In genomic region chr11:117936202-117936601, GRCm38 (mm10) we compare ENCODE assay signal across 9 mouse cellular contexts. TPM values are rescaled to one million over a fixed set of nuclear protein-coding genes. Genes with fewer than 3 reads are reported as not detected.
DNase-seq lines count a peak whose midpoint lies in the region; ATAC-seq and TF ChIP-seq lines count a peak whose summit lies in the region.
"Had no signal": no experiment of that assay in that cellular context is flagged by ENCODE, and none has a peak within 500 bp of the region (broad histone marks: within the 10 kb centered on the region; RNA-seq: fewer than 3 reads in every experiment).

No protein-coding gene starts in this region.

- no peaks in the 10 kb centered on the region for H3K36me3 ChIP-seq in midbrain, embryonic 10.5 days
- H3K36me3 ChIP-seq in midbrain, embryonic 15.5 days (replicated peaks) = no peaks in the 10 kb centered on the region
- no peaks in the 10 kb centered on the region for H3K36me3 ChIP-seq in neural tube, embryonic 15.5 days

- ATAC-seq in midbrain, embryonic 15.5 days (replicated peaks) = no peak
- 0 out of 2 replicates have a peak, but pooled peaks have one; percentile 14 for ATAC-seq in megakaryocyte progenitor cell, adult 5-6 weeks (replicated peaks; ENCODE audit: poor library complexity)
- ATAC-seq in neural tube, embryonic 15.5 days (ENCODE audit: low FRiP score) = no peak

- H3K27me3 ChIP-seq in midbrain, embryonic 10.5 days (ENCODE audit: low read depth, poor library complexity, severe bottlenecking) = peaks cover 73% of the 10 kb centered on the region
- H3K27me3 ChIP-seq in midbrain, embryonic 15.5 days (replicated peaks) = peaks cover 6% of the 10 kb centered on the region; the same call in 1 of the 2 replicates
- peaks cover 8% of the 10 kb centered on the region; the same call in 1 of the 2 replicates for H3K27me3 ChIP-seq in neural tube, embryonic 15.5 days (replicated peaks)

- TF ChIP-seq CTCF in embryonic fibroblast, embryonic 13.5 days (IDR thresholded peaks at IDR 0.05; ENCODE audit: borderline replicate concordance, insufficient read depth, low read length) = no peak

- 57% methylated on average over 8 of the region's 8 CpGs for whole genome bisulfite sequencing in midbrain, embryonic 10.5 days
- WGBS in midbrain, embryonic 15.5 days = 43% methylated on average over 8 of the region's 8 CpGs
- 42% methylated on average over 8 of the region's 8 CpGs for WGBS in neural tube, embryonic 15.5 days

- no peak for TF ChIP-seq POLR2A in embryonic fibroblast, embryonic 13.5 days (IDR thresholded peaks at IDR 0.05; ENCODE audit: low read depth, low read length)

- H3K27ac ChIP-seq in midbrain, embryonic 10.5 days (replicated peaks) = peak overlapping the region; percentile 63
- no peak overlapping the region for H3K27ac ChIP-seq in midbrain, embryonic 15.5 days
- H3K27ac ChIP-seq in embryonic fibroblast, embryonic 13.5 days (ENCODE audit: insufficient read depth, low read length) = peak overlapping the region; percentile 70
- H3K27ac ChIP-seq in neural tube, embryonic 15.5 days (replicated peaks) = no peak overlapping the region
- H3K27ac ChIP-seq: macrophage had no signal

- no peak overlapping the region for H3K4me2 ChIP-seq in midbrain, embryonic 15.5 days
- H3K4me2 ChIP-seq in neural tube, embryonic 15.5 days = no peak overlapping the region

- no peaks in the 10 kb centered on the region for H3K9me3 ChIP-seq in midbrain, embryonic 10.5 days (replicated peaks)
- no peaks in the 10 kb centered on the region for H3K9me3 ChIP-seq in midbrain, embryonic 15.5 days
- H3K9me3 ChIP-seq in neural tube, embryonic 15.5 days (replicated peaks) = no peaks in the 10 kb centered on the region

- H3K4me1 ChIP-seq in midbrain, embryonic 10.5 days = peaks cover 94% of the 10 kb centered on the region
- peaks cover 35% of the 10 kb centered on the region for H3K4me1 ChIP-seq in midbrain, embryonic 15.5 days
- peaks cover 48% of the 10 kb centered on the region for H3K4me1 ChIP-seq in embryonic fibroblast, embryonic 13.5 days (ENCODE audit: control insufficient read depth, insufficient read depth, low read length)
- H3K4me1 ChIP-seq in neural tube, embryonic 15.5 days = peaks cover 68% of the 10 kb centered on the region

- no peak for DNase-seq in midbrain, embryonic 10.5 days (ENCODE audit: low spot score)
- DNase-seq in kidney, postnatal 14 days = peak; percentile 87
- no peak for DNase-seq in left cerebral cortex, adult 18-20 months (ENCODE audit: low spot score in 2 of 2)
- DNase-seq in right cerebral cortex, adult 2 months (ENCODE audit: low spot score in 2 of 2) = no peak

- H3K4me3 ChIP-seq in midbrain, embryonic 10.5 days = no peak overlapping the region
- no peak overlapping the region for H3K4me3 ChIP-seq in midbrain, embryonic 15.5 days
- no peak overlapping the region for H3K4me3 ChIP-seq in embryonic fibroblast, embryonic 13.5 days (ENCODE audit: insufficient read depth, low read length)
- no peak overlapping the region for H3K4me3 ChIP-seq in neural tube, embryonic 15.5 days (replicated peaks)

- H3K9ac ChIP-seq in midbrain, embryonic 15.5 days = no peak overlapping the region
- no peak overlapping the region for H3K9ac ChIP-seq in neural tube, embryonic 15.5 days (replicated peaks)

RNA-seq across cellular contexts. Expression of gene Socs3, which starts 33.6 kb away (rescaled TPM):
- polyA plus RNA-seq in midbrain, embryonic 10.5 days (2016; fragmentation: Nextera tagmentation; extraction: Ambion mirVana) = 14.1 and 14.3 TPM in 2 replicates
- 8.7 and 8.9 TPM in 2 replicates for polyA plus RNA-seq in midbrain, embryonic 15.5 days (2015; fragmentation: Nextera tagmentation; extraction: Ambion mirVana)
- 15.2 and 31.9 TPM in 2 replicates for polyA plus RNA-seq in embryonic fibroblast, embryonic 13.5 days (2011; ENCODE audit: insufficient read length, low read depth, missing spikeins)
- total RNA-seq in megakaryocyte progenitor cell, adult 5-6 weeks (2015) = 0.76 and 0.96 TPM in 2 replicates
- 0.79 and 1.1 TPM in 2 replicates for total RNA-seq in megakaryocyte progenitor cell, adult 5-6 weeks (2017)
- polyA plus RNA-seq in neural tube, embryonic 15.5 days (2015; fragmentation: Nextera tagmentation; extraction: Ambion mirVana) = 6.7 and 13.2 TPM in 2 replicates
- total RNA-seq in left cerebral cortex, adult 18-20 months (2021) = 1 to 10 TPM; 4.5 to 4.9 TPM

RNA-seq across cellular contexts. Expression of gene Pgs1, which starts 49.9 kb away (rescaled TPM):
- 45.0 and 46.3 TPM in 2 replicates for polyA plus RNA-seq in midbrain, embryonic 10.5 days (2016; fragmentation: Nextera tagmentation; extraction: Ambion mirVana)
- 62.5 and 63.5 TPM in 2 replicates for polyA plus RNA-seq in midbrain, embryonic 15.5 days (2015; fragmentation: Nextera tagmentation; extraction: Ambion mirVana)
- polyA plus RNA-seq in embryonic fibroblast, embryonic 13.5 days (2011; ENCODE audit: insufficient read length, low read depth, missing spikeins) = 29.5 and 33.4 TPM in 2 replicates
- total RNA-seq in megakaryocyte progenitor cell, adult 5-6 weeks (2015) = 13.0 and 14.7 TPM in 2 replicates
- 15.6 and 18.7 TPM in 2 replicates for total RNA-seq in megakaryocyte progenitor cell, adult 5-6 weeks (2017)
- 60.7 and 62.8 TPM in 2 replicates for polyA plus RNA-seq in neural tube, embryonic 15.5 days (2015; fragmentation: Nextera tagmentation; extraction: Ambion mirVana)
- 10 to 100 TPM; 87.1 to 89.0 TPM for total RNA-seq in left cerebral cortex, adult 18-20 months (2021)

Comparison
In these comparisons a context has a peak if more than half of its experiments do, and no peak if none do; other contexts are left out.
1. H3K27ac ChIP-seq: peak in midbrain, embryonic 10.5 days (single experiment) and embryonic fibroblast, embryonic 13.5 days (single experiment); none in midbrain, embryonic 15.5 days (single experiment) and neural tube, embryonic 15.5 days (single experiment).